30 mouse cellular contexts compared by ENCODE assay signal in the genomic region with DNA sequence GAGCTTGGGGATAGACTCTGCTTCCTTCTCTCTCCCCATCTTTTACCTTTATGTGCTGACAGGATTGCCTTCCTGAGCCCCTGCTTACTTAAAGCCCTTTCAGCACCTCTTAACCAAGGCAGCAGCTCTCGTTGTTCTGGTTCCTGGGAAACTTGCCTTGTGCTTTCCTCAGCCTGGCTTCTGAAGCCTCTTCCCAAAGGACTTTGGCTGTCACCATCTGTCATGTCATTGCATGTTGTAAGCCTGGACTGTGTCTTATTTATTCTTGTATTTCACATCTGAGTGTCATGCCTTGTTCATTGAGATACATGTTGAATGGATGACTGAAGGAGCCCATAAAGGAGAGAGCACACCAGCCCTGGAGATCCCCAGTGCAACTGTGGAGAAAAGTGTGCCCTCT. TPM values are rescaled to one million over a fixed set of nuclear protein-coding genes. Genes with fewer than 3 reads are reported as not detected.
DNase-seq lines count a peak whose midpoint lies in the region; ATAC-seq and TF ChIP-seq lines count a peak whose summit lies in the region.
"Had no signal": no experiment of that assay in that cellular context is flagged by ENCODE, and none has a peak within 500 bp of the region (broad histone marks: within the 10 kb centered on the region; RNA-seq: fewer than 3 reads in every experiment).

No protein-coding gene starts in this region.

- no peaks in the 10 kb centered on the region for H3K27me3 ChIP-seq in hindbrain, postnatal 0 days (ENCODE audit: insufficient read depth, low read length)
- H3K27me3 ChIP-seq in hindbrain, embryonic 11.5 days (ENCODE audit: control insufficient read depth, insufficient read depth, low read length), result no peaks in the 10 kb centered on the region
- H3K27me3 ChIP-seq in small intestine, adult 2 months (ENCODE audit: control insufficient read depth, insufficient read depth, low read length), result no peaks in the 10 kb centered on the region
- H3K27me3 ChIP-seq: embryonic facial prominence, embryonic 13.5 days; forebrain, embryonic 15.5 days; hindbrain, embryonic 13.5 days; lung, embryonic 15.5 days; midbrain, embryonic 13.5 days; Patski had no signal

- peak overlapping the region; percentile 67; the same call in 1 of the 2 replicates for H3K4me2 ChIP-seq in hindbrain, postnatal 0 days (ENCODE audit: low read depth, low read length)
- no peak overlapping the region for H3K4me2 ChIP-seq in hindbrain, embryonic 11.5 days (replicated peaks; ENCODE audit: low read depth, low read length)
- H3K4me2 ChIP-seq: embryonic facial prominence, embryonic 13.5 days; forebrain, embryonic 15.5 days; hindbrain, embryonic 13.5 days; midbrain, embryonic 13.5 days had no signal

- WGBS in hindbrain, postnatal 0 days, result 54% methylated on average over 1 of the region's 1 CpGs
- 58% methylated on average over 1 of the region's 1 CpGs for WGBS in hindbrain, embryonic 11.5 days
- WGBS in small intestine, adult 2 months, result 90% methylated on average over 1 of the region's 1 CpGs

- no peak overlapping the region for H3K9ac ChIP-seq in hindbrain, postnatal 0 days (replicated peaks; ENCODE audit: low read length)
- H3K9ac ChIP-seq in hindbrain, embryonic 11.5 days (ENCODE audit: low read depth, low read length), result no peak overlapping the region
- H3K9ac ChIP-seq: embryonic facial prominence, embryonic 13.5 days; forebrain, embryonic 15.5 days; hindbrain, embryonic 13.5 days; lung, embryonic 15.5 days; midbrain, embryonic 13.5 days had no signal

- ATAC-seq in cerebellum, adult (ENCODE audit: insufficient number of reproducible peaks, low FRiP score, low TSS enrichment), result no peak
- no peak for ATAC-seq in hindbrain, postnatal 0 days
- no peak for ATAC-seq in hindbrain, embryonic 11.5 days (ENCODE audit: low FRiP score)
- ATAC-seq: forebrain, embryonic 15.5 days; intestine, postnatal 0 days; midbrain, embryonic 13.5 days; Patski had no signal

- H3K4me3 ChIP-seq in hindbrain, postnatal 0 days (ENCODE audit: low read length), result no peak overlapping the region
- no peak overlapping the region for H3K4me3 ChIP-seq in hindbrain, embryonic 11.5 days (ENCODE audit: low read depth, low read length)
- H3K4me3 ChIP-seq in small intestine, adult 2 months (ENCODE audit: low read depth, low read length), result no peak overlapping the region
- H3K4me3 ChIP-seq: embryonic facial prominence, embryonic 13.5 days; forebrain, embryonic 10.5 days; forebrain, embryonic 15.5 days; heart, adult 2 months; hindbrain, embryonic 13.5 days; megakaryocyte, embryonic 14.5 days; midbrain, embryonic 13.5 days had no signal

- H3K4me1 ChIP-seq in hindbrain, postnatal 0 days (ENCODE audit: insufficient read depth, low read length), result peaks cover 4% of the 10 kb centered on the region
- H3K4me1 ChIP-seq in hindbrain, embryonic 11.5 days (replicated peaks; ENCODE audit: control insufficient read depth, insufficient read depth, low read length), result no peaks in the 10 kb centered on the region
- peaks cover 16% of the 10 kb centered on the region for H3K4me1 ChIP-seq in small intestine, adult 2 months (ENCODE audit: control insufficient read depth, insufficient read depth, insufficient read length, low read length)

- H3K9me3 ChIP-seq in hindbrain, postnatal 0 days (ENCODE audit: low read length), result no peaks in the 10 kb centered on the region
- no peaks in the 10 kb centered on the region for H3K9me3 ChIP-seq in hindbrain, embryonic 11.5 days (ENCODE audit: control insufficient read depth, low read length)
- H3K9me3 ChIP-seq: embryonic facial prominence, embryonic 13.5 days; forebrain, embryonic 10.5 days; forebrain, embryonic 15.5 days; G1E; hindbrain, embryonic 13.5 days; lung, embryonic 15.5 days; megakaryocyte, embryonic 14.5 days; midbrain, embryonic 13.5 days had no signal

- TF ChIP-seq POLR2A in small intestine, adult 2 months (IDR thresholded peaks at IDR 0.05; ENCODE audit: low read depth, low read length), result no peak

- no peak overlapping the region for H3K27ac ChIP-seq in hindbrain, postnatal 0 days
- H3K27ac ChIP-seq in hindbrain, embryonic 11.5 days (ENCODE audit: low read depth, low read length), result no peak overlapping the region
- 0 out of 2 replicates have a peak overlapping the region, but pooled peaks have one; percentile 11 for H3K27ac ChIP-seq in small intestine, adult 2 months (ENCODE audit: insufficient read depth, low read depth, low read length)
- H3K27ac ChIP-seq: embryonic facial prominence, embryonic 13.5 days; forebrain, embryonic 10.5 days; forebrain, embryonic 15.5 days; heart, adult 2 months; hindbrain, embryonic 13.5 days; midbrain, embryonic 13.5 days had no signal

- TF ChIP-seq CTCF in hindbrain, postnatal 0 days (IDR thresholded peaks at IDR 0.05; ENCODE audit: low read depth), result no peak
- no peak for TF ChIP-seq CTCF in small intestine, adult 2 months (IDR thresholded peaks at IDR 0.05; ENCODE audit: extremely low read depth, insufficient read length, insufficient replicate concordance, low read depth, low read length)

- H3K36me3 ChIP-seq in hindbrain, postnatal 0 days (ENCODE audit: insufficient read depth, low read length), result no peaks in the 10 kb centered on the region
- H3K36me3 ChIP-seq in hindbrain, embryonic 11.5 days (ENCODE audit: control insufficient read depth, insufficient read depth, low read length), result no peaks in the 10 kb centered on the region
- peaks cover 2% of the 10 kb centered on the region; the same call in 1 of the 2 replicates for H3K36me3 ChIP-seq in small intestine, adult 2 months (ENCODE audit: control insufficient read depth, insufficient read depth, low read length)
- H3K36me3 ChIP-seq: embryonic facial prominence, embryonic 13.5 days; forebrain, embryonic 10.5 days; forebrain, embryonic 15.5 days; G1E; hindbrain, embryonic 13.5 days; lung, embryonic 15.5 days; midbrain, embryonic 13.5 days had no signal

- DNase-seq in cerebellum, adult 9-11 months, result peak; percentile 20
- DNase-seq in hindbrain, postnatal 0 days (ENCODE audit: low spot score), result no peak
- no peak for DNase-seq in hindbrain, embryonic 11.5 days (ENCODE audit: low spot score)
- peak; percentile 39 for DNase-seq in brain, adult 2 months (ENCODE audit: low read depth, low spot score)
- no peak for DNase-seq in embryo, embryonic 9.5 days (ENCODE audit: extremely low spot score)
- DNase-seq: adrenal gland, postnatal 14 days; cerebellum, postnatal 25 days; embryo, embryonic 11 days; gastrocnemius, postnatal 36 days; heart, adult 2 months; heart, postnatal 36 days; kidney, adult 9 months; kidney, postnatal 10 days; liver; lung, postnatal 4 days; right cerebral cortex, postnatal 25 days; spleen, adult 18-20 months; thymus, postnatal 14 days had no signal

RNA-seq across cellular contexts. Expression of a gene that starts 2.3 kb away (rescaled TPM):
- total RNA-seq in hindbrain, postnatal 0 days (2014; rRNA removed), result 24.7 and 26.8 TPM in 2 replicates
- polyA plus RNA-seq in hindbrain, postnatal 0 days (2015; fragmentation: Nextera tagmentation; extraction: Ambion mirVana), result 12.8 and 13.7 TPM in 2 replicates
- 0.15 and 0.37 TPM in 2 replicates for polyA plus RNA-seq in hindbrain, embryonic 11.5 days (2014; fragmentation: Nextera tagmentation; extraction: Ambion mirVana)
- 1.1 and 3.0 TPM in 2 replicates for polyA plus RNA-seq in small intestine, adult 2 months (2012; rRNA removed)
- polyA plus RNA-seq: G1E had no signal

Comparison
In these comparisons a context has a peak if more than half of its experiments do, and no peak if none do; other contexts are left out.
1. DNase-seq: peak in cerebellum, adult 9-11 months (single experiment) and brain, adult 2 months (single experiment); none in hindbrain, postnatal 0 days (single experiment), hindbrain, embryonic 11.5 days (single experiment) and embryo, embryonic 9.5 days (single experiment).